Mouse (Mus musculus): ENCODE measurements around the gene A230072I06Rik. TPM values are rescaled to one million over a fixed set of nuclear protein-coding genes. Genes with fewer than 3 reads are reported as not detected.

A230072I06Rik gene
- total and polyA plus RNA-seq, 3 experiments: not detected

DNA sequence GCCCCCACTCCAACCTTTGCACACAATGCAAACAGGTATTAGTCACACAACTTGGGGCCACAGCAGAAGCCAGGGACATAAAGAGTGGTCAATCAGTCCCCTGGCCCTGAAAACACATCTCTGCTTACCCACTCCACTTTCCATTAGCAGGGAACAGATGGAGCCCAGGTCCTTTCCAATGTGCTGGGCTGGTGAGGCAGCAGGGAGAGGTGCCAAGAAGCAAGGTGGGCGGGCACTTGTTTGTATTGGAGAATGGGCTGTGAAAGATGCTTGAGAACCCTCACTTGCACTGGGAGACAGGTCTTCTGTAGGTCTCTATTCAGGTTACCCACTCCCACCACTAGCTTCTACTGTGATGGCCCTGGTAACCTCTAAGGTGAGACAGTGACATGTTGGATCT, 34.9 kb upstream of the A230072I06Rik start:
- H3K4me1 ChIP-seq (ENCODE audit: control insufficient read depth in 1 of 2, insufficient read depth in 2 of 2): no peaks in the 10 kb centered on the region

GRCm38 (mm10) chr8:12259890-12260289, 18.7 kb upstream of the A230072I06Rik start:
- in situ Hi-C loops (cut with MboI; ENCODE audit: low pct_ligation_motif_present, low pct_unique_long_range_greater_than_20kb, low sequenced_read_pairs) (no loop called here), dilution Hi-C loops (cut with MboI; ENCODE audit: extremely low pct_ligation_motif_present, extremely low pct_unique_long_range_greater_than_20kb, low sequenced_read_pairs) (no loop called here)
- Histone ChIP-seq H3K36me3 (replicated peaks in 1 of 2; ENCODE audit: control insufficient read depth in 1 of 2, insufficient read depth in 1 of 2, low read length in 1 of 2) (no peaks in the 10 kb centered on the region), H3K79me2 (replicated peaks; ENCODE audit: control insufficient read depth, extremely low read depth, insufficient read depth, poor library complexity, severe bottlenecking) (no peaks in the 10 kb centered on the region), H3K4me1 (ENCODE audit: control insufficient read depth in 1 of 2, insufficient read depth in 2 of 2) (no peaks in the 10 kb centered on the region), H3K9ac (ENCODE audit: insufficient read depth, low read depth) (no peak overlapping the region), H3K4me3 (replicated peaks in 1 of 3; ENCODE audit: low read depth in 2 of 3, low read length in 2 of 3, poor library complexity in 1 of 3) (no peak overlapping the region), H3K27ac (ENCODE audit: insufficient read depth, low read depth) (no peak overlapping the region), H3K4me2 (ENCODE audit: insufficient read depth, low read depth, poor library complexity, severe bottlenecking) (no peak overlapping the region), H3K27me3 (replicated peaks) (peaks cover 81% of the 10 kb centered on the region), H3K9me3 (replicated peaks; ENCODE audit: low read length) (no peaks in the 10 kb centered on the region)
- TF ChIP-seq IRF4 (IDR thresholded peaks at IDR 0.05; ENCODE audit: low read depth, low read length) (no peak), JUN (IDR thresholded peaks at IDR 0.05; ENCODE audit: insufficient read depth, low read depth, low read length) (no peak), SMC3 (IDR thresholded peaks at IDR 0.05; ENCODE audit: low read depth, low read length) (no peak), EP300 (IDR thresholded peaks at IDR 0.05; ENCODE audit: low read length) (no peak), CTCF (conservative IDR thresholded peaks at IDR 0.05 in 1 of 2, IDR thresholded peaks at IDR 0.05 in 1 of 2; ENCODE audit: low read depth in 2 of 2, low read length in 2 of 2) (no peak), CHD2 (IDR thresholded peaks at IDR 0.05; ENCODE audit: low read length) (no peak), PAX5 (IDR thresholded peaks at IDR 0.05; ENCODE audit: low read length) (no peak), MAX (IDR thresholded peaks at IDR 0.05; ENCODE audit: low read length) (no peak), CHD1 (IDR thresholded peaks at IDR 0.05; ENCODE audit: low read depth, low read length) (no peak), TCF12 (IDR thresholded peaks at IDR 0.05; ENCODE audit: low read depth, low read length) (no peak), USF1 (IDR thresholded peaks at IDR 0.05; ENCODE audit: low read depth, low read length) (no peak)
- no peak for DNase-seq (ENCODE audit: extremely low read depth)

More for the DNA sequence above, 34.9 kb upstream of the A230072I06Rik start:
- Histone ChIP-seq H3K4me3 (replicated peaks in 1 of 3; ENCODE audit: low read depth in 2 of 3, low read length in 2 of 3, poor library complexity in 1 of 3) (no peak overlapping the region), H3K9me3 (replicated peaks; ENCODE audit: low read length) (no peaks in the 10 kb centered on the region), H3K27ac (ENCODE audit: insufficient read depth, low read depth) (no peak overlapping the region), H3K27me3 (replicated peaks) (peaks cover 71% of the 10 kb centered on the region), H3K9ac (ENCODE audit: insufficient read depth, low read depth) (no peak overlapping the region), H3K79me2 (replicated peaks; ENCODE audit: control insufficient read depth, extremely low read depth, insufficient read depth, poor library complexity, severe bottlenecking) (no peaks in the 10 kb centered on the region), H3K36me3 (replicated peaks in 1 of 2; ENCODE audit: control insufficient read depth in 1 of 2, insufficient read depth in 1 of 2, low read length in 1 of 2) (no peaks in the 10 kb centered on the region), H3K4me2 (ENCODE audit: insufficient read depth, low read depth, poor library complexity, severe bottlenecking) (no peak overlapping the region)
- in situ Hi-C loops (cut with MboI; ENCODE audit: low pct_ligation_motif_present, low pct_unique_long_range_greater_than_20kb, low sequenced_read_pairs): no loop called here
- dilution Hi-C loops (cut with MboI; ENCODE audit: extremely low pct_ligation_motif_present, extremely low pct_unique_long_range_greater_than_20kb, low sequenced_read_pairs): no loop called here
- DNase-seq (ENCODE audit: extremely low read depth): no peak
- TF ChIP-seq ZNF384 (IDR thresholded peaks at IDR 0.05; ENCODE audit: low read depth, low read length): no peak
- no peak for TF ChIP-seq NELFE (IDR thresholded peaks at IDR 0.05; ENCODE audit: low read depth, low read length)
- TF ChIP-seq CHD2 (IDR thresholded peaks at IDR 0.05; ENCODE audit: low read length): no peak
- no peak for TF ChIP-seq SIN3A (IDR thresholded peaks at IDR 0.05; ENCODE audit: low read length)
- TF ChIP-seq USF2 (conservative IDR thresholded peaks at IDR 0.05; ENCODE audit: low read depth, low read length): no peak
- TF ChIP-seq HCFC1 (IDR thresholded peaks at IDR 0.05; ENCODE audit: low read depth, low read length): no peak
- TF ChIP-seq POLR2AphosphoS2 (IDR thresholded peaks at IDR 0.05; ENCODE audit: low read depth, low read length): no peak
- TF ChIP-seq RCOR1 (conservative IDR thresholded peaks at IDR 0.05; ENCODE audit: low read depth, low read length): no peak
- no peak for TF ChIP-seq MAX (IDR thresholded peaks at IDR 0.05; ENCODE audit: low read length)
- no peak for TF ChIP-seq BHLHE40 (IDR thresholded peaks at IDR 0.05; ENCODE audit: low read depth, low read length)
- no peak for TF ChIP-seq SMC3 (IDR thresholded peaks at IDR 0.05; ENCODE audit: low read depth, low read length)
- TF ChIP-seq ZKSCAN1 (IDR thresholded peaks at IDR 0.05; ENCODE audit: borderline replicate concordance, low read depth, low read length): no peak
- no peak for TF ChIP-seq MYC (IDR thresholded peaks at IDR 0.05; ENCODE audit: low read depth, low read length)
- no peak for TF ChIP-seq RAD21 (IDR thresholded peaks at IDR 0.05; ENCODE audit: low read depth, low read length)
- TF ChIP-seq E2F4 (IDR thresholded peaks at IDR 0.05; ENCODE audit: insufficient replicate concordance, low read depth, low read length): no peak
- no peak for TF ChIP-seq ZMIZ1 (IDR thresholded peaks at IDR 0.05; ENCODE audit: low read depth, low read length)
- TF ChIP-seq USF1 (IDR thresholded peaks at IDR 0.05; ENCODE audit: low read depth, low read length): no peak
- no peak for TF ChIP-seq JUN (IDR thresholded peaks at IDR 0.05; ENCODE audit: insufficient read depth, low read depth, low read length)
